Mouse (Mus musculus) macrophage (primary cell): Measurements from ENCODE around the gene Runx1. TPM values are rescaled to one million over a fixed set of nuclear protein-coding genes. Genes with fewer than 3 reads are reported as not detected.

ENCODE experiments used
- H3K27ac ChIP-seq: fragments of 350-480 bp; formaldehyde crosslinking; 2 replicates; pipeline ENCODE4 v1.9.0; 2021
- H3K36me3 ChIP-seq: fragments of 350-480 bp; formaldehyde crosslinking; 2 replicates; pipeline ENCODE4 v1.9.0; 2021; ENCODE audit errors: inconsistent target
- H3K4me3 ChIP-seq: fragments of 350-480 bp; formaldehyde crosslinking; 2 replicates; pipeline ENCODE4 v1.9.0; 2021; ENCODE audit errors: inconsistent target
- H3K79me2 ChIP-seq: fragments of 350-480 bp; formaldehyde crosslinking; 2 replicates; pipeline ENCODE4 v1.9.0; 2021; ENCODE audit errors: inconsistent target
- WGBS: methylation state at CpG from one replicate; pipeline ENCODE4 v1.1.7; 2026; ENCODE audit warnings: inconsistent platforms; ENCODE audit not compliant: missing documents; 5-methylcytosine and 5-hydroxymethylcytosine counted together
- polyA plus RNA-seq: library from polyadenylated mRNA; stranded (reverse); fragments of 250-400 nt; gene quantifications from 3 replicates; pipeline ENCODE4 v1.2.4, GENCODE M21; 2018; ENCODE audit warnings: inconsistent platforms

Runx1 gene
- polyA plus RNA-seq, 1 experiment from 2014 or later: 30.4 TPM

DNA sequence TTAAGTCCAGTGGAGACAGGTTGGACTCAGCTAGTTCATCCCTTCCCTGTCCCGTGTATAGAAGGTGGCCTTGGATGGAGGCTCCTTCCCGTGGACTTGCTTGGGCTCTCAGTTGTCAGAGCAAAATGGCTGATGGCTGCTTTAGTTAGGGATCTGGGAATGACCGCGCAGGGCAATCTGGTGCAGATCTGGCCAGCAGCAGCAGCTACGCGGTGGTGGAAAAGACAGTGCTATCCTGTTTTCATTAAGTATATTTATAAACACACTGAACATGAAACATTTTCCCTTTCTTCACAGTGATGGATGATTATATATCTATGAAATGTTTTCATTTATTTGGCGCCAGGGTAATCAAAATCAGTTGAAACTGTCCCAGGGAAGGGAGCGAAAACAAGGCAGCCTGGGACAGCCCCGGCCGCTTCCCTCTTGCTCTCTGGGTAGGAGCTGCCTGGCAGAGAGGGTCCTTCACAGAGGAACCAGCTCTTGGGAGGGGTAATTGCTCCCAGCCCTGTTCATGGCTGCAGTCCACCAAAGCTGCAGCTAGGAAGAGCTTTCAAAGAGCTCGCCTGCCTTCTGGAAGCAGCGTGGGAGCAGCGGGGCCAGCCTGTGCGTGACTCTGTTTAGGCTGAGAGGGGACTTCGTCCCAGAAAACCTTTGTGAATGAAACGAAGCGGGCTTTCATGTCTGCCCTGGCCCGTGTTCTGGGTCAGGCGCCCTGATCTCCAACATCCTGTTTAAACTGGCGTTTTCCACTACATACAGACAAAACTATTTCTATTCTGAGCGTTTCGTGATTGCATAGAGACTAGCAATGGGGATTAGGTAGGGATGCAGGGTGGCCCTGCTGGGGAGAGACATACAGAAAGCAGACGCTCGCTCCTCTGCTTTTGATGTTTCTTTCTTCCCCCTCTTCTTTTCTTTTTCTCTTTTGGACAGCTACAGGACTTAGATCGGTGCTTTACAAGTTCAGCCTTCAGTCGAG, 19.6 kb upstream of the Runx1 start:
- Histone ChIP-seq H3K4me3 (no peak overlapping the region), H3K79me2 (no peaks in the 10 kb centered on the region), H3K36me3 (no peaks in the 10 kb centered on the region), H3K27ac (no peak overlapping the region)
- 95% methylated on average over 24 of the region's 26 CpGs for WGBS

DNA sequence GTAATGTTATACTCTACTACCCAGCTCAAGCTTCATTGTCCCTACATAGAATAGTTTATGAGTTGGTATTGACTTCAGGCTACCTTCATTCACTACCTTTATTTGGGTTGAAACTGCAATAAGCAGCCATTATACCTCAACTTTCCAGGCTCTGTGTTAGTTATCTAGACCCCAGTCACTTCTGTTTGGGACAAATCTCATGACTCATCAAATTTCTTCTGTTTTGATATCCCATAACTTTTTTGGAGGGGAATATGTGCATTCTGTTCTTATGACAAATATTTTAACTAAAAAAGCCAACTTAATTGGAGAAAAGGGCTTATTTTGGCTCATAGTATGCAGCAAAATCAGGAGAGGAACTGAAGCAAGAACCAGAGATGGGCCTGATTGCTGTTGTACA, 12.8 kb upstream of the Runx1 start:
- H3K4me3 ChIP-seq: no peak overlapping the region
- no peaks in the 10 kb centered on the region for H3K79me2 ChIP-seq
- H3K27ac ChIP-seq: no peak overlapping the region
- no peaks in the 10 kb centered on the region for H3K36me3 ChIP-seq

DNA sequence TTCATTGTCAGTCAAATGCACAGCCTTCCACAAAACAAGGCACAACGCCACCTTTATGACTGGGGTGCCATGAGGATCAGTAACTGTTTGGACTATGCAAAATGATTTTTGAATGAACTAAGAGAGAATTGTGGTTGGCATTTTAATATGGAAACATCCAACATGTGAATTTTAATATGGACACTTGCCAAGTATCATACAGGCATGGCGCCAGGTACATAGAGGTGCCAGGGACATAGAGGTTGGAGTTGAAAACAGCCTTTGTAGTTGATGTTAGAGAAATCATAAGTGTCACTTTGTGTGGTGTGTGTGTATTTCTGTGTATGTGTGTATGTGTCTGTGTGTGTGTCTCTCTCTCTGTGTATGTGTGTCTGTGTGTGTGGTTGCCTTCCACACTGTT, 5.4 kb upstream of the Runx1 start:
- no peaks in the 10 kb centered on the region for H3K36me3 ChIP-seq
- H3K27ac ChIP-seq: no peak overlapping the region
- no peaks in the 10 kb centered on the region for H3K79me2 ChIP-seq
- H3K4me3 ChIP-seq: no peak overlapping the region
- WGBS: 100% methylated on average over 2 of the region's 2 CpGs

DNA sequence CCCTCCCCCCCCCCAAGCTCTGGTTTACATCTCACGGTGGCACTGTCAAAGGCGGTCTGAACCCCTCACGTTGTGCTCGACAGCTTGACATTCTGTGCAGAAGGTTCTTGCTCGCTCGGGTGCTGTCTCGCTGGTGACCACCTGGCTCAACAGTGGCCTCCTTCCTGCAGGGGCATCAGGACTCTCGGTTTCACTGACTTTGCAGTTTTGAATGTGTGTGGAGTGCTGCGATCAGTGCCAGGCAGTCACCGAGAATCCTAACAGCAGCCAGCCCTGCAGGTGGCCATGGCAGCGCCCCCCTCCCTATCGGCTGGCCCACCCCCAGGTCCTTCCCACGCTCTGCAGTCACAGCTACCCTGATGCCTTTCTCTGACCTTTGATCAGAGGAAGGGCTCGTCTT, 4.5 kb upstream of the Runx1 start:
- Histone ChIP-seq H3K36me3 (no peaks in the 10 kb centered on the region), H3K27ac (no peak overlapping the region), H3K4me3 (no peak overlapping the region), H3K79me2 (peaks cover 2% of the 10 kb centered on the region)
- 74% methylated on average over 14 of the region's 14 CpGs for WGBS

DNA sequence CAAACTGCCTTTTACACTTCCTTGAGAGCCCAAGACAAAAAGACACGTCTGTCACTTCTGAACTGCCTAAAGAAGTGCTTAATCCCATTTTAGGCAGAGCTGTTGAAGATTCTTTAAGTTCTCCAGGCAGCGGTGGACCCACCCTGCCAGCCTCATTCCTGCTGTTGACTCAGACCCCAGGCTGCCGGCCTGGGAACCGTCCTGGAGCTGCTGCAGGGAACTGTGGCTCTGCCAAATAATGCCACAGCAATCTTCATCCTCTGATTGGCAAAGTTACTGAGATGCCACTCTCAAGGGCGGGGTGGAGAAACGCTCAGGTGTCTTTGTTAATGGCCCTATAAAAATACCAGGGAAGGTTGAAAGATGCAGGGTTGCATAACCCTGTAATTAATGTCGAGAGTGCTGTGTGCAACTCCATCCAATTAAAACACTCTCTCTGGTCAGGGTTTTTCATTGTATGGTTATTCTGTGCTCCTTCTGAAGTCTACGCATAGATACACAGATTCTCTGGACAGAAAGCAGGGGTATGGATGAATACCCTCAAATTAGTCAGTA, 2.4 kb upstream of the Runx1 start:
- H3K4me3 ChIP-seq: no peak overlapping the region
- H3K36me3 ChIP-seq: no peaks in the 10 kb centered on the region
- 92% methylated on average over 8 of the region's 8 CpGs for WGBS
- H3K27ac ChIP-seq: no peak overlapping the region
- peaks cover 23% of the 10 kb centered on the region for H3K79me2 ChIP-seq

DNA sequence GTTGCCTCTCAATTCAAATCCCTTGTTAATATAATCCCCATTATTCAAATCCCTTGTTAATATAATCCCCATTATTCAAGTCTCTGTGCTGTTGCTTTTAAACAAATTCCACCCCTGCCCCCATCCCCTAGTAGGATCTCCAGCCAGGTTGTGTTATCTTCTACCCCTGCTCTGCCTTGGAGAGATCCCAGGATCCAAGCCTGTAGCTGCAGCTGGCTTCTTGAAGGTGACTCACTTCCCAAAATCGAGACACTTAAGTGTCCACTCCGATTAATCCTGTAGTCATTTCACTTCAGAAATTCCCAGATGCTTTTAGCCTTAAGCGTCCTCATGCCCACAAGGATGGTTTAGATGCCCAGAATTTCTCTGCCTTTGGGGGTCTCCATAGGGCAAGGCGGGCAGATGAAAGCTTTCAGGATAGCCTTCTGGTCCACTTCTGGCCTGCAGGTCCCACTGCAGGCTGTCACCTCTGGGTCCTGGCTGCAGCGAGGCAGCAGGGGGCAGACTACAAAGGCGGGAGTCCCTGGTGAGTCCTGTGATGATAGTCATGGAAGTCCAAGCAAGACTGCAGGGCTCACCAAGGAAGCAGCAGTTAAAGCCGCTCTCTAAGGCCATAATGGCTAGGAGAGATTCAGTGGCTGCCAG, 1.8 kb upstream of the Runx1 start:
- H3K27ac ChIP-seq: no peak overlapping the region
- no peak overlapping the region for H3K4me3 ChIP-seq
- 83% methylated on average over 7 of the region's 7 CpGs for WGBS
- H3K79me2 ChIP-seq: peaks cover 29% of the 10 kb centered on the region
- H3K36me3 ChIP-seq: no peaks in the 10 kb centered on the region

DNA sequence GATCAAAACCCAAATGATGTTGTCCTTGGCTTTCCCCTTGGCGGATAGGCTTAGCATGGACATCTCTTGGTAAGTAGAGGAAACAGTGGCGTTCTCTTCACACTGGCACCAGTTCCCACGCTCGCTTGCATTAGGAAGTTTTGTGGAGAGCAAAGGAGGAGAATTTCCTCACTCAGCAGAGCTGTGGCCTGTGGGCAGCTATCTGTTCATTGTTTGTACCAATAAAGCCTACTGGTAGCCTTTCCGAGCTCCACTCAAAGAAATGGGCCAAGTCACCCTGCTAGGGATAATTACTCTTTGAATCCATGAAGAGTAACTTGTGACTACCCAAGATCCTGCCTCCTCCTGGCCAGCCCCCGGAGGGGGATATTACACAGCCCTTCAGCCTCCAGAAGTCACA, 734 bp upstream of the Runx1 start:
- WGBS: 52% methylated on average over 6 of the region's 6 CpGs
- Histone ChIP-seq H3K4me3 (no peak overlapping the region), H3K36me3 (no peaks in the 10 kb centered on the region), H3K79me2 (peaks cover 40% of the 10 kb centered on the region), H3K27ac (peak overlapping the region; percentile 95)

DNA sequence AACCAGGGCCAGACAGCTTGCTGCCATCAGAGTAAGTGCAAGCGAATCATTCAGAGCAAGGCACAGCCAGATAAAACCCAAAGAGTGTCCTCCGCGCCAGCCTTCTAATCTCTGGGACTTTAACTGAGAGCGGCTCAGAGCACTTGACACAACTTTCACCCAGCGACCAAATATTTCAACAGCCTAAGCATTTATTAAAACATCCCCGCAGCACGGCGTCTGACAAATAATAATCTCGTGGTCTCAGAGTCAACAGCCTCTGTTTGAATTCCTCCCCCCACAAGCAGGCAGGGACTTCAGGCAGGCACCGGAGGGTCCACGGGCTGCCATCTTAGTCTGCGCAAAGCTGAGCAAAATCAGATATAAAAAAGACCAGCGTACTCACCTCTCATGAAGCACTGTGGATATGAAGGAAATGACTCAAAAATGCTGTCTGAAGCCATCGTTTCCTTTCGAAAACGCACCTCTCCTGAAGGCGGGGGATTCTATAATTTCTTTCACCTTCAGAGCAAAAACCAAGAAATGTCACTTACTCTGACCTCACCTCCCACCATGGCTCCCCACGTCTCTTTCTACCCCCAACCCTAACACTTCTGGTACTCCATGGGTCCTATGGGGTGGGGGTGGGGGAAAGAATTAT, 625 bp downstream of the Runx1 start:
- Histone ChIP-seq H3K79me2 (peaks cover 54% of the 10 kb centered on the region), H3K4me3 (peak overlapping the region; percentile 71), H3K36me3 (no peaks in the 10 kb centered on the region; the same call in 1 of the 2 replicates), H3K27ac (peak overlapping the region; percentile 95)
- WGBS: under 1% methylated on average over 18 of the region's 18 CpGs

DNA sequence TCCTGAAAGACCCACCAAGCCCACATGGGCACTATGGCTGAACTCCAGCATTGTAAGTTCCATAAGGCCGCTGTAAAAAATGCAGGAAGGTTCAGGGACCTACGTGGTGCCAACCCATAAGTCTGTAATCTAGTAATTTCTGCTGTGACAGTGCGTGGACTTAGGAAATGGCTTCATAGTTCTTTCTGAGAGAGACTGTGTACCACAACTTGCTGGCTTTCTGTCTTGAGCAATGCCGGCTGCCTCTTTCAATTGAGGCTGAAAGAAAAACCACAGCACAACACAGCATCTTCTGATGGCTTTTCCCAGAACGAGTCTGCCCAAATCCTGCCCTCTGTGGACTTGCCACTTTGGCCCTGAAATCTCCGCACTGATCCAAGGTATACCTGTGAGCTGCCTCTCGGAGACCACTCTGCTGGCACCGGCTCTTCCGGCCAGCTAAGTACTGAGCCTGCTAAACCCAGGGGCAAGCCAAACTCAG, 1.2 kb downstream of the Runx1 start:
- Histone ChIP-seq H3K4me3 (peak overlapping the region; percentile 71), H3K36me3 (no peaks in the 10 kb centered on the region; the same call in 1 of the 2 replicates), H3K27ac (peak overlapping the region; percentile 95), H3K79me2 (peaks cover 59% of the 10 kb centered on the region)
- 1% methylated on average over 9 of the region's 9 CpGs for WGBS

DNA sequence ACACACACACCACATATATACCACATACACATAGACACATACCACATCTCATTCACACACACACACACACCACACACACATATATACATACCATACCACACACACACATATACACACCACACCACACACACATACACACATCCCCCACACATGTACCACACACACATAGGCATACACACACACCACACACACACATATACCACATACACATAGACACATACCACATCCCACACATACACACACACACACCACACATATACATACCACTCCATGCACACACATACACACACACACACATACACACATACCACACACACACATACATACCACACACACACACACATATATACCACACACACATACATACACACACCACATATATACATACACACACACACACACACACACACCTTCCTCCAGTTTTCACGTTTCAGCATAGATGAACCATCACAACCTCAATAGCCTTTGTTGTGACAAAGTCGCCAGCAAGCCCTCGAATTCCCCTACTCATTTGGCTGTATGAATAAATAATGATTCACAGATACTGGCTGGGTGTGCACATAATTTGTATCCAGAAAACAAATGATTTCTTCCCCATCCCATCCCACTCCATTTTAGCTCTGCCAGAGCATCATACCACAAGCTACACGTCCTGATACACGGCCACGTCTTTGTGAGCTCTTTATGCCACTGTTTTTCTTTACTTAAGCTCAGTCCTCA, 1.8 kb downstream of the Runx1 start:
- H3K27ac ChIP-seq: peak overlapping the region; percentile 95
- 0% methylated on average over 6 of the region's 6 CpGs for WGBS
- H3K79me2 ChIP-seq: peaks cover 65% of the 10 kb centered on the region
- H3K4me3 ChIP-seq: peak overlapping the region; percentile 71
- H3K36me3 ChIP-seq: no peaks in the 10 kb centered on the region; the same call in 1 of the 2 replicates

DNA sequence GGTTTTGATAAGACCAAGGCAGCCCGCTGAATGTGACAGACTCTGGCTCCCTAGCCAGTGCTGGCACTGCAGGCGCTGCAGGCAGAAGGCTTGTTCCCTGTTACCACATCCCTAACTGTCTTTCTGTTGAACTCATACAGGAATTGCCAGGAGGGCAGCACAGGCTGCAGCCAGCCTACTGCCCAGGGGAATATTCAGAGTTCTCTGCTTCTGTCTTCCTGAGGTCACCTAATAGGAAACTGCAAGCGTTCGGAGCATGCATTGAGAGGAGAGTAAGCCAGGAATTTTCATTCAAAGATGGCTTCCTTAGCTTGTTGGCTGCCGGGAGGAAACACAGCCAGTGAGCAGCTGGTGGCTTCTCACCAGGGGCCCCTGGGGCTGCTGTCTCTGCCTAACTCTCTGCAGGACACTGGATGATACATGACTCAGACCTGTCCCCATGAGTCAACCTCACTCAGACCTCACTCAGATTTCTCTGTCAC, 2.5 kb downstream of the Runx1 start:
- peak overlapping the region; percentile 95 for H3K27ac ChIP-seq
- H3K79me2 ChIP-seq: peaks cover 73% of the 10 kb centered on the region
- peak overlapping the region; percentile 71 for H3K4me3 ChIP-seq
- WGBS: 0% methylated on average over 5 of the region's 5 CpGs
- no peaks in the 10 kb centered on the region; the same call in 1 of the 2 replicates for H3K36me3 ChIP-seq

DNA sequence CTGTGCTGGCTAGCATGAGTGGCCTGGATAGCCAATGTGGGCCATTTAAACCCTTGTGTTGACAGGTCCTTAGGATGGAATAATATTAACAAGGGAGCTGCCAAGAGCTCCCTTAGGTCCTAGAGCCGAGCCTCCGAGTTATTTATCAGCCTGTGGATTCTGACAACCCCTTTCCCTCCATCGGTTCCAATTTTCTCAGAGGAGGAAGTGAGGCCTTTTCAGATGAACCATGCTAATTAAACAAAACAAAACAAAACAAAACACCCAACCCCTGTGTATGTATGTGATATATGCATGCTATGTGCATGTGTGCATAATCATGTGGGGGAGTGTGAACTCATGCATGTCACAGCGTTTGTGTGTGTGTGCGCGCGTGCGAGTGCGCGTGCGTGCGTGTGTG, 3.3 kb downstream of the Runx1 start:
- peak overlapping the region; percentile 95 for H3K27ac ChIP-seq
- H3K36me3 ChIP-seq: peaks cover 3% of the 10 kb centered on the region; the same call in 1 of the 2 replicates
- WGBS: 4% methylated on average over 4 of the region's 12 CpGs
- peaks cover 80% of the 10 kb centered on the region for H3K79me2 ChIP-seq
- peak overlapping the region; percentile 71; the same call in 1 of the 2 replicates for H3K4me3 ChIP-seq

DNA sequence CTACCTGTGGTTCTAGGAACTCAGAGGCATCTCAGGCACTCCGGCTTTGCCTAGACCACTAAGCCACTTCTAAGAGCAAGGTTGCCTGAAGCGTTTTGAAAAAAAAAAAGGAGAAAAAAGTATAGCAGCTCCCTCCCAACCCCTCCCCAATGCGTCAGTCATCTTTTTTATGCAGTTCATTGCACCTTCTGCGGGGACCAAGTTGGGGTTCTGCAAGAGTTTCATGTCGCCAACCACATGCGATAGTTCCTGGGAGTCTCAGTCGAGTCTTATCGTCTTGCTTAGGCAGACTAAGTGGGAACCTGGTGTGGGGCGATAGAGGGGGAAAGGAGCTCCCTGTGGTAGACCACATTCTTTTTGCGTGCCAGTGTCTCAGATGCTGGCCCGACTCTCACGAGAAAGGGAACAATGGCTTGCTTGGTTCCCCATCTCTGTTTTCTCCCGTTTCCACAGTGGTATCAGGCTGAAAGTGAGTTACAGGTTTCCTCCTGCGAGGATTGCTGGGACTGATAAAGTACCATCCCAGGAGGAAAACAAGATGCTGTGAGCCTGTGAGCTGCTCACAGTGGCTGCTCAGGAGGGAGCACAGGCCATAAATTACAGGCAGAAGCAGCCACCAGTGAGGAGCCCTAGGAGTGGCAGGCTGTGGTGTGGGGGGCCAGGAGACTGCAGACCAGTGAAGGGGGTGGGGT, 3.9 kb downstream of the Runx1 start:
- Histone ChIP-seq H3K4me3 (peak overlapping the region; percentile 71; the same call in 1 of the 2 replicates), H3K79me2 (peaks cover 86% of the 10 kb centered on the region), H3K27ac (peak overlapping the region; percentile 95), H3K36me3 (peaks cover 9% of the 10 kb centered on the region; the same call in 1 of the 2 replicates)
- 18% methylated on average over 14 of the region's 14 CpGs for WGBS
